Mouse (Mus musculus) layer of hippocampus, adult 18-20 months (tissue): ENCODE data around the gene Usp9x. TPM values are rescaled to one million over a fixed set of nuclear protein-coding genes. Genes with fewer than 3 reads are reported as not detected.

Source experiments
- DNase-seq, 2 experiments: peaks; one replicate each; pipeline ENCODE4 v3.0.0; 2022; ENCODE audit warnings: low spot score in 2 of 2
- long read RNA-seq: library from polyadenylated mRNA; stranded (forward); transcript quantifications from one replicate; pipeline ENCODE4 v2.0.0, GENCODE M21; 2021
- total RNA-seq, 2 experiments: library from RNA; stranded (reverse); gene quantifications; 2 replicates each; pipeline ENCODE4 v1.2.3; 2021

Gene Usp9x
- total RNA-seq = 100 to 1,000 TPM; 223 to 228 TPM
- long read RNA-seq, full-length matches to known transcripts = 1 of 45 reads
- long read RNA-seq, partial matches to known transcripts = 30 of 45 reads
- long read RNA-seq, other reads (novel, unspliced or antisense) = 14 of 45 reads

- DNase-seq = peak in 1 of 2 experiments; percentile 88
Observed at GRCm38 (mm10) chrX:13071241-13071775, at the start of gene Usp9x. Gene Usp9x (plus strand): TSS chrX:13071498.

- DNase-seq = no peak
Observed at GRCm38 (mm10) chrX:13022547-13023310, 48.6 kb upstream of the Usp9x start.

- DNase-seq = no peak
Observed at GRCm38 (mm10) chrX:13024539-13025202, 46.6 kb upstream of the Usp9x start.

GRCm38 (mm10) chrX:13025286-13025685, 46.0 kb upstream of the Usp9x start:
- DNase-seq = no peak

GRCm38 (mm10) chrX:13028156-13028555, 43.1 kb upstream of the Usp9x start:
- no peak for DNase-seq

- DNase-seq = no peak
Observed at GRCm38 (mm10) chrX:13029996-13030395, 41.3 kb upstream of the Usp9x start.

GRCm38 (mm10) chrX:13037085-13037484, 34.2 kb upstream of the Usp9x start:
- DNase-seq = peak in 1 of 2 experiments; percentile 36

- peak; percentile 5 to 25 for DNase-seq
Observed at GRCm38 (mm10) chrX:13039211-13039610, 32.1 kb upstream of the Usp9x start.

GRCm38 (mm10) chrX:13040391-13040790, 30.9 kb upstream of the Usp9x start:
- no peak for DNase-seq

- peak; percentile 91 for DNase-seq
Observed at GRCm38 (mm10) chrX:13041630-13042129, 29.6 kb upstream of the Usp9x start.

- DNase-seq = no peak
Observed at GRCm38 (mm10) chrX:13043780-13044179, 27.5 kb upstream of the Usp9x start.

GRCm38 (mm10) chrX:13044666-13045065, 26.6 kb upstream of the Usp9x start:
- DNase-seq = no peak

GRCm38 (mm10) chrX:13046893-13047435, 24.3 kb upstream of the Usp9x start:
- no peak for DNase-seq

GRCm38 (mm10) chrX:13047631-13048345, 23.5 kb upstream of the Usp9x start:
- peak; percentile 31 to 55 for DNase-seq

GRCm38 (mm10) chrX:13054612-13055011, 16.7 kb upstream of the Usp9x start:
- DNase-seq = no peak

GRCm38 (mm10) chrX:13061961-13062360, 9.3 kb upstream of the Usp9x start:
- DNase-seq = no peak

GRCm38 (mm10) chrX:13064273-13064925, 6.9 kb upstream of the Usp9x start:
- no peak for DNase-seq

- no peak for DNase-seq
Observed at GRCm38 (mm10) chrX:13070206-13070572, 1.1 kb upstream of the Usp9x start.

GRCm38 (mm10) chrX:13070573-13071240, 591 bp upstream of the Usp9x start:
- peak; percentile 89 to 95 for DNase-seq
